Mouse (Mus musculus) limb, embryonic 11.5 days (tissue): ENCODE measurements around the gene Cbx8. TPM values are rescaled to one million over a fixed set of nuclear protein-coding genes. Genes with fewer than 3 reads are reported as not detected.

Experiments used
- ATAC-seq: fragments of 200-750 bp; cut with Nextera tagmentation; 2 replicates; pipeline ENCODE4 v1.8.0; 2017; ENCODE audit warnings: low read depth; ENCODE audit not compliant: insufficient number of reproducible peaks, low FRiP score, low TSS enrichment
- DNase-seq: peaks from one replicate; pipeline ENCODE4 v3.0.0-alpha.2; 2015; ENCODE audit warnings: low spot score
- H3K27ac ChIP-seq: fragments of 300-500 bp; sonication (generic); replicated peaks from 2 replicates; pipeline ENCODE4 v1.5.1; 2014; ENCODE audit warnings: low read depth, mild to moderate bottlenecking, low read length
- H3K27me3 ChIP-seq: fragments of 300-500 bp; sonication (generic); 2 replicates; pipeline ENCODE4 v1.6.1; 2014; ENCODE audit warnings: mild to moderate bottlenecking, low read length, mixed read lengths; ENCODE audit not compliant: control insufficient read depth, insufficient read depth
- H3K36me3 ChIP-seq: fragments of 300-500 bp; sonication (generic); 2 replicates; pipeline ENCODE4 v1.6.1; 2014; ENCODE audit warnings: mild to moderate bottlenecking, low read length, moderate library complexity, mixed read lengths; ENCODE audit not compliant: control insufficient read depth, insufficient read depth
- H3K4me1 ChIP-seq: fragments of 300-500 bp; sonication (generic); 2 replicates; pipeline ENCODE4 v1.6.1; 2014; ENCODE audit warnings: low read length, mixed read lengths; ENCODE audit not compliant: control insufficient read depth, insufficient read depth
- H3K4me2 ChIP-seq: fragments of 300-500 bp; sonication (generic); 2 replicates; pipeline ENCODE4 v1.6.1; 2014; ENCODE audit warnings: low read depth, mild to moderate bottlenecking, moderate library complexity; ENCODE audit not compliant: severe bottlenecking
- H3K4me3 ChIP-seq: fragments of 300-500 bp; sonication (generic); 2 replicates; pipeline ENCODE4 v1.5.1; 2014; ENCODE audit warnings: low read depth, low read length
- H3K9ac ChIP-seq: fragments of 300-500 bp; sonication (generic); 2 replicates; pipeline ENCODE4 v1.6.1; 2014; ENCODE audit warnings: mild to moderate bottlenecking, low read length
- H3K9me3 ChIP-seq: fragments of 300-500 bp; sonication (generic); 2 replicates; pipeline ENCODE4 v1.6.1; 2016; ENCODE audit warnings: low read length; ENCODE audit not compliant: control insufficient read depth
- WGBS: fragments of 180-500 bp; shearing (Covaris S2); extraction: QIAGEN DNeasy Blood & Tissue Kit; methylation state at CpG from one replicate; pipeline ENCODE4 v1.1.7; 2014; 5-methylcytosine and 5-hydroxymethylcytosine counted together
- polyA plus RNA-seq: library from polyadenylated mRNA; unstranded; fragments of >200 nt; fragmentation: Nextera tagmentation; extraction: Ambion mirVana; gene quantifications from 2 replicates; pipeline ENCODE4 v1.2.1, GENCODE M21; 2014

Gene Cbx8
- polyA plus RNA-seq, 1 experiment from 2014 or later, result 13.4 TPM

GRCm38 (mm10) chr11:119066841-119067240 is 26.1 kb upstream of the Cbx8 start:
- Histone ChIP-seq H3K9ac (no peak overlapping the region), H3K27ac (no peak overlapping the region), H3K4me2 (no peak overlapping the region), H3K4me1 (no peaks in the 10 kb centered on the region), H3K4me3 (no peak overlapping the region), H3K9me3 (0 out of 2 replicates have a peak, but pooled peaks cover 3% of the 10 kb centered on the region), H3K36me3 (no peaks in the 10 kb centered on the region), H3K27me3 (peaks cover 5% of the 10 kb centered on the region)
- 84% methylated on average over 8 of the region's 8 CpGs for WGBS
- DNase-seq (no peak), ATAC-seq (no peak)

- H3K9ac ChIP-seq, result no peak overlapping the region
- no peak overlapping the region for H3K4me3 ChIP-seq
- DNase-seq (no peak), ATAC-seq (no peak)
- no peak overlapping the region for H3K27ac ChIP-seq
- peaks cover 65% of the 10 kb centered on the region for H3K27me3 ChIP-seq
- 7% methylated on average over 3 of the region's 3 CpGs for WGBS
- peaks cover 15% of the 10 kb centered on the region for H3K4me1 ChIP-seq
- no peaks in the 10 kb centered on the region for H3K36me3 ChIP-seq
- no peaks in the 10 kb centered on the region for H3K9me3 ChIP-seq
- no peak overlapping the region for H3K4me2 ChIP-seq
Measured at GRCm38 (mm10) chr11:119059256-119059655, 18.5 kb upstream of the Cbx8 start.

- Histone ChIP-seq H3K36me3 (no peaks in the 10 kb centered on the region), H3K4me2 (peak overlapping the region; percentile 11; the same call in 1 of the 2 replicates), H3K4me1 (peaks cover 18% of the 10 kb centered on the region), H3K9me3 (no peaks in the 10 kb centered on the region), H3K27me3 (peaks cover 70% of the 10 kb centered on the region), H3K27ac (no peak overlapping the region), H3K9ac (no peak overlapping the region), H3K4me3 (peak overlapping the region; percentile 7; the same call in 1 of the 2 replicates)
- DNase-seq (peak; percentile 47), ATAC-seq (no peak; the same call in 1 of the 2 replicates)
- WGBS, result 3% methylated on average over 58 of the region's 58 CpGs
Measured at GRCm38 (mm10) chr11:119058041-119058995, 17.5 kb upstream of the Cbx8 start.

- DNase-seq, result peak; percentile 51
- no peaks in the 10 kb centered on the region for H3K9me3 ChIP-seq
- H3K4me1 ChIP-seq, result peaks cover 27% of the 10 kb centered on the region
- H3K4me3 ChIP-seq, result peak overlapping the region; percentile 58
- peak overlapping the region; percentile 96 for H3K9ac ChIP-seq
- H3K36me3 ChIP-seq, result no peaks in the 10 kb centered on the region
- peaks cover 74% of the 10 kb centered on the region for H3K27me3 ChIP-seq
- H3K4me2 ChIP-seq, result peak overlapping the region; percentile 99
- under 1% methylated on average over 9 of the region's 9 CpGs for WGBS
- H3K27ac ChIP-seq, result no peak overlapping the region
- ATAC-seq, result no peak
Measured at GRCm38 (mm10) chr11:119057291-119057690, 16.5 kb upstream of the Cbx8 start.

- Histone ChIP-seq H3K4me3 (peak overlapping the region; percentile 58), H3K36me3 (no peaks in the 10 kb centered on the region), H3K9me3 (no peaks in the 10 kb centered on the region), H3K27me3 (peaks cover 77% of the 10 kb centered on the region), H3K4me1 (peaks cover 30% of the 10 kb centered on the region), H3K9ac (peak overlapping the region; percentile 96), H3K4me2 (peak overlapping the region; percentile 99), H3K27ac (no peak overlapping the region)
- under 1% methylated on average over 61 of the region's 65 CpGs for WGBS
- ATAC-seq, result no peak
- DNase-seq, result peak; percentile 76
Measured at GRCm38 (mm10) chr11:119056301-119057211, 15.8 kb upstream of the Cbx8 start.

- H3K27ac ChIP-seq, result no peak overlapping the region
- 3% methylated on average over 32 of the region's 32 CpGs for WGBS
- peak overlapping the region; percentile 99; the same call in 1 of the 2 replicates for H3K4me2 ChIP-seq
Measured at GRCm38 (mm10) chr11:119055571-119056131, 14.9 kb upstream of the Cbx8 start.

GRCm38 (mm10) chr11:119054351-119055345 is 13.9 kb upstream of the Cbx8 start:
- WGBS, result 1% methylated on average over 47 of the region's 47 CpGs
- Histone ChIP-seq H3K36me3 (no peaks in the 10 kb centered on the region), H3K4me2 (peak overlapping the region; percentile 57), H3K27ac (no peak overlapping the region), H3K4me1 (peaks cover 30% of the 10 kb centered on the region), H3K9ac (no peak overlapping the region), H3K27me3 (peaks cover 81% of the 10 kb centered on the region), H3K4me3 (peak overlapping the region; percentile 3; the same call in 1 of the 2 replicates), H3K9me3 (no peaks in the 10 kb centered on the region)
- DNase-seq (peak; percentile 58), ATAC-seq (no peak)

More at GRCm38 (mm10) chr11:119055571-119056131, 14.9 kb upstream of the Cbx8 start:
- DNase-seq (peak; percentile 41), ATAC-seq (no peak)
- peaks cover 30% of the 10 kb centered on the region for H3K4me1 ChIP-seq
- peaks cover 81% of the 10 kb centered on the region for H3K27me3 ChIP-seq
- no peaks in the 10 kb centered on the region for H3K36me3 ChIP-seq
- no peak overlapping the region for H3K9ac ChIP-seq
- H3K9me3 ChIP-seq, result no peaks in the 10 kb centered on the region
- H3K4me3 ChIP-seq, result no peak overlapping the region; the same call in 1 of the 2 replicates
